Mouse (Mus musculus) E14TG2a.4 (cell line): ENCODE measurements around the gene Gm10643.

Experiments
- CTCF ChIP-seq: conservative IDR thresholded peaks from 2 replicates; pipeline ENCODE4 v1.5.1; 2014; ENCODE audit warnings: low read length
- NANOG ChIP-seq: IDR thresholded peaks from 2 replicates; pipeline ENCODE4 v1.6.1; 2014; ENCODE audit warnings: borderline replicate concordance, low read length, mixed read lengths

GRCm38 (mm10) chr8:84027449-84027848, 37.5 kb downstream of the Gm10643 start:
- TF ChIP-seq NANOG (no peak), CTCF (no peak)
